Mouse (Mus musculus) liver, embryonic 14 days (tissue): ENCODE measurements around the gene Tmem204. TPM values are rescaled to one million over a fixed set of nuclear protein-coding genes. Genes with fewer than 3 reads are reported as not detected.

Experiments used
- polyA plus RNA-seq: library from polyadenylated mRNA; depleted of rRNA; stranded (reverse); fragments of >200 nt; gene quantifications from 2 replicates; pipeline ENCODE4 v1.2.3, GENCODE M21; 2012; rRNA removed

Gene Tmem204
- polyA plus RNA-seq, result 2.4 and 3.1 TPM in 2 replicates

DNA sequence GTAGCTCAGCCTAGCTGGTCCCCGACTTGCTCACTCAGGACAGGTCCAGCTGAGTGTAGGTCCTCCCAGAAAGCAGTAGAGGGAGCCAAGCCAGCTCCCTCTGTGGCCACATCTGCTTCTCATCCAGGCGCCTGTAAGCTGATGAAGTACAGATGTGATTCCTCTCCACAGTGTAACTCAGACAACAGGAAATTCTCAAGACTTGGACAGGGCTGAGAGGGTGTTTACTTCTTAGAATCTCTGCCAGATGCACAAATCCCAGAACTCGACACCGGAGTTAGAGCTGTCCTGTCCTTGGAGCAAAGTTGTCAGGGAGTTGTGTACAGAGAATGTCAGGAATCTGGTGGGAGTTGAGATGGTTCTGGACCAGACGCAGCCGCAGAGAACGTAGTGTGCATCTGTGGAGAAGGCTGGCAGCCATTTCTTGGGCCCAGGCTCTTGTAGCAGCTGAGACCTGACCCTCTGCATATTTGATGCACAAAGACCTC lies at the start of gene Tmem204:
Tmem204 (minus strand) TSS at position 148 of the 488 bp plus-strand sequence.

DNA sequence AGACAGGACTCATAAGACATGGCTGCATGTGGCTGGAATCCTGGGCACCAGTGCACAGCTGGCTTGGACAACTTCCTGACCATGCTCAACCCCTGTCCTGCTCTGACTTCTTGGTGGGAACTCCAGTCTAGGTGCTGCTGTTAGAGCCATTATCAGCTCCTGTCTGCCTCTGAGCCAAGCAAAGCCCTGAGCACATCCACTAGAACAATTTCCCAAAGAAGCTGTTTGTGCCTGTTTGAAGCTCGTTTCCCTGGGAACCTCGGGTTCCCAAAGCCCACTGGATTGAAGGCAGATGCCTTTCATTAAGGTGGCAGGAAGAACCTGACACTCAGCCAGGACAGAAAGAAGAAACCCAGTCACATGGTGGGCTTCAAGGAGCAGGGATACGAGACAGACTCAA lies 37.0 kb upstream of the Tmem204 start, which contains the start of gene Ptx4:
Ptx4 (plus strand) TSS at position 355 of the 400 bp plus-strand sequence.

DNA sequence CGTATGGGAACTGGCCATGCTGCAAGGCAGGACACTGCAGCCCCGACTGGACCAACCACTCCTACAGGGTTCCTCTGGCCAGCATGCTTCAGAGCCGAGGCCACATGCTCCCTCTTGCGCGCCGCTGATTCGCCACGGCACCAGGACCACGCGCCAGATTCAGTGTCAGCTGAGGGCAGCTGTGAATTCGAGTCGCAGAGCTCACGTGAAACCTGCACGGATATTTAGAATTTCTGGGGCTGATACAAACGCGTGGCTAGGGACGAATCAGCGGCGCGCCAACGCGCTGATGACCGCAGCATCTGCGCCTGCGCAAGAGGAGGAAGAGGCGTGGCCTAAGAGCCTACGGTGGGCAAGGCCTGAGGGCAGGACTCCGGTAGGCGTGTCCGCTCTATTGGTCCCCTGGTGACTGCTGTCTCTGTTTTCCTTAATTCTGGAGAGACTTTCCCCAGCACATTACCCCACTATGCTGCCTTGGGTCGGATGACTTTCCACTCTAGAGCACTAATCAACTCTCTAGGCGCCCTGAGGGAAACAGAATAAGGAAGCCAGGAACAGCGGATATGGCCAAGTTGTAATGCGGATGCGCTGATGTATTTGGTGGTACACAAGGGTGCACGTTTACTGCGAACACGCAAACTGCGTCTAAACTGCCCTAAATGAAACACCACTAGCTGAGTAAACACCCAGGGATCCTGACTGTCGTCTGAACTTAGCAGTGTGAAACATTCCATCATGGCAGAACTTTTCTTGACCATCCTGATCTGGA lies 32.5 kb upstream of the Tmem204 start, which contains the start of gene Telo2:
Telo2 (minus strand) TSS at position 304 of the 769 bp plus-strand sequence.

DNA sequence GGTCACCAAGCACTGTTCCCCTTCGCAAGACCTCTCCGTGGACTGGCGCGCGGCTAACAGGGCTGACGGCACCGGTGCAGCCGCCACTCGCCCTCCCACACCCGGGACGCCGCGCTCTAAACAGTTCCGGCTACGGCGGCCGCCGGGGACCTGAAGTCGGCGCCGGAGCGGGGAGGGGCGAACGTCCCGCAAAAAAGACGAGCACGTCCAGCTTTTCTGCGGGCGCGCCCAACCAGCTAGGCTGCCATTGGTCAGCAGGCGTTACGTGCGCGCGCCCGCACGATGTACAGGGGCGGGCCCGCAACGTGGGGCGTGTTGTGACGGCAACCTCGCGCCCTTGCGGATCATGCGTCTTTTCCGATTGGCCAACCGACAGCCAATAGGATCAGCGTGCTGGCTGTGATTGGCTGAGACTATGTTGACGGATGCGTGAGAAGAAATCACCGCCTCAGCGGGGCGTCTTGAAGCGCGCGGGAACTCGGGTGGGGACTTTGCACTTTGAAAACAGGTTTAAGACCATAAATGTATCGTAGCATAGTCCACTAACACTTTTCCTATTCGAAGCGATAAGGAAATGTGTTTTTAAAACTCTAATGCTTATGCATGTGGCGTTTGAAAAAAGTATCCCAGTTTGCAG lies 67.6 kb downstream of the Tmem204 start, which contains the start of the genes Cramp1l and Ift140:
Cramp1l (minus strand) TSS at position 134 of the 637 bp plus-strand sequence.
Ift140 (plus strand) TSS at position 431 of the 637 bp plus-strand sequence.

Other genes starting within 250 kb of the Tmem204 start
- 56.3 and 67.1 TPM in 2 replicates for gene Hagh, start 243.4 kb downstream of the Tmem204 start, polyA plus RNA-seq
- gene Fahd1, start 233.2 kb downstream of the Tmem204 start, polyA plus RNA-seq, result 21.3 and 22.2 TPM in 2 replicates
- gene Igfals, start 217.6 kb downstream of the Tmem204 start, polyA plus RNA-seq, result 3.2 and 3.9 TPM in 2 replicates
- gene Nubp2, start 197.2 kb downstream of the Tmem204 start, polyA plus RNA-seq, result 23.3 and 35.0 TPM in 2 replicates
- gene Spsb3, start 196.9 kb downstream of the Tmem204 start, polyA plus RNA-seq, result 22.9 and 27.5 TPM in 2 replicates
- gene Eme2, start 188.5 kb downstream of the Tmem204 start, polyA plus RNA-seq, result 7.7 and 8.7 TPM in 2 replicates
- 44.0 and 47.7 TPM in 2 replicates for gene Mrps34, start 188.5 kb downstream of the Tmem204 start, polyA plus RNA-seq
- 47.2 and 54.4 TPM in 2 replicates for gene Nme3, start 187.1 kb downstream of the Tmem204 start, polyA plus RNA-seq
- gene Mapk8ip3, start 146.6 kb downstream of the Tmem204 start, polyA plus RNA-seq, result 29.7 and 32.2 TPM in 2 replicates
- gene Jpt2, start 122.9 kb downstream of the Tmem204 start, polyA plus RNA-seq, result 23.3 and 28.1 TPM in 2 replicates
- gene Cramp1l, start 67.8 kb downstream of the Tmem204 start, polyA plus RNA-seq, result 7.1 and 8.3 TPM in 2 replicates
- 54.0 and 61.2 TPM in 2 replicates for gene Ift140, start 67.5 kb downstream of the Tmem204 start, polyA plus RNA-seq
- gene Telo2, start 32.4 kb upstream of the Tmem204 start, polyA plus RNA-seq, result 7.4 and 8.8 TPM in 2 replicates
- 0.02 TPM in 1 of 2 replicates, not detected in the other for gene Ptx4, start 37.2 kb upstream of the Tmem204 start, polyA plus RNA-seq
- 6.7 and 8.2 TPM in 2 replicates for gene Clcn7, start 49.8 kb upstream of the Tmem204 start, polyA plus RNA-seq
- 0.02 and 0.03 TPM in 2 replicates for gene Ccdc154, start 78.9 kb upstream of the Tmem204 start, polyA plus RNA-seq
- gene Gm38655, start 91.9 kb upstream of the Tmem204 start, polyA plus RNA-seq, result not detected in 2 replicates
- 13.3 and 13.8 TPM in 2 replicates for gene BC003965, start 101.0 kb upstream of the Tmem204 start, polyA plus RNA-seq
- gene Unkl, start 104.8 kb upstream of the Tmem204 start, polyA plus RNA-seq, result 30.9 and 38.3 TPM in 2 replicates
- gene Gnptg, start 156.5 kb upstream of the Tmem204 start, polyA plus RNA-seq, result 10.3 and 11.4 TPM in 2 replicates
- 13.1 and 15.0 TPM in 2 replicates for gene Tsr3, start 156.6 kb upstream of the Tmem204 start, polyA plus RNA-seq
- 0.23 and 0.25 TPM in 2 replicates for gene Baiap3, start 172.8 kb upstream of the Tmem204 start, polyA plus RNA-seq
- gene Ube2i, start 191.0 kb upstream of the Tmem204 start, polyA plus RNA-seq, result 162 and 191 TPM in 2 replicates
- gene Prss34, start 214.8 kb upstream of the Tmem204 start, polyA plus RNA-seq, result 0.67 and 0.69 TPM in 2 replicates
- not detected in 2 replicates for gene Prss28, start 225.1 kb upstream of the Tmem204 start, polyA plus RNA-seq
- gene Prss29, start 235.1 kb upstream of the Tmem204 start, polyA plus RNA-seq, result not detected in 2 replicates